Mouse (Mus musculus): ENCODE results near the gene Dcpp1. TPM values are rescaled to one million over a fixed set of nuclear protein-coding genes. Genes with fewer than 3 reads are reported as not detected.
"Not testable (repeated sequence)": the region's sequence is repeated elsewhere in the genome, so short reads cannot be mapped to it uniquely, and the experiment has no call there.

The Dcpp1 gene
- total RNA-seq (2021) (not detected), polyA plus RNA-seq (2012; rRNA removed) (not detected in 2 replicates)
- long read RNA-seq = 0 reads

GRCm38 (mm10) chr17:23880576-23880975, at the start of gene Dcpp1, which contains the start of gene Dcpp2:
Gene Dcpp1, plus strand, starts transcription at chr17:23880876.
Gene Dcpp2, plus strand, starts transcription at chr17:23880880.
- H3K79me2 ChIP-seq (replicated peaks; ENCODE audit: control insufficient read depth, insufficient read depth, low read length); H3K4me3 ChIP-seq; H3K9ac ChIP-seq (ENCODE audit: low read depth, low read length); H3K4me1 ChIP-seq (ENCODE audit: control insufficient read depth, insufficient read depth, low read length); H3K27ac ChIP-seq; DNase-seq; intact Hi-C loops (cut with DNase I); H3K27me3 ChIP-seq (ENCODE audit: control insufficient read depth, insufficient read depth, low read length); H3K36me3 ChIP-seq (ENCODE audit: control insufficient read depth, insufficient read depth, low read length): not testable (repeated sequence)
- 44% methylated on average over 4 of the region's 4 CpGs for WGBS

- Histone ChIP-seq H3K79me2 (replicated peaks; ENCODE audit: control insufficient read depth, insufficient read depth, low read length) (peaks cover 2% of the 10 kb centered on the region; the same call in 1 of the 2 replicates), H3K27me3 (ENCODE audit: control insufficient read depth, insufficient read depth, low read length) (peaks cover 1% of the 10 kb centered on the region; the same call in 1 of the 2 replicates), H3K4me1 (ENCODE audit: control insufficient read depth, insufficient read depth, low read length) (no peaks in the 10 kb centered on the region), H3K4me3 (no peak overlapping the region), H3K9ac (ENCODE audit: low read depth, low read length) (no peak overlapping the region), H3K27ac (no peak overlapping the region), H3K36me3 (ENCODE audit: control insufficient read depth, insufficient read depth, low read length) (peaks cover 10% of the 10 kb centered on the region)
- intact Hi-C loops (cut with DNase I) = no loop called here
- DNase-seq = no peak
- WGBS = 93% methylated on average over 1 of the region's 1 CpGs
- TF ChIP-seq EP300 (IDR thresholded peaks at IDR 0.05; ENCODE audit: insufficient read depth, low read depth, low read length) (no peak), POLR2A (IDR thresholded peaks at IDR 0.05; ENCODE audit: insufficient read depth, low read depth, low read length) (no peak), CTCF (IDR thresholded peaks at IDR 0.05) (no peak)
These were observed 49.5 kb upstream of the Dcpp1 start for GRCm38 (mm10) chr17:23831201-23831600.

- no peak for DNase-seq
- Histone ChIP-seq H3K79me2 (replicated peaks; ENCODE audit: control insufficient read depth, insufficient read depth, low read length) (no peaks in the 10 kb centered on the region), H3K4me1 (ENCODE audit: control insufficient read depth, insufficient read depth, low read length) (no peaks in the 10 kb centered on the region), H3K4me3 (no peak within 1 kb of the TSS), H3K27ac (no peak within 1 kb of the TSS), H3K36me3 (ENCODE audit: control insufficient read depth, insufficient read depth, low read length) (no peaks in the 10 kb centered on the region), H3K27me3 (ENCODE audit: control insufficient read depth, insufficient read depth, low read length) (peaks cover 1% of the 10 kb centered on the region; the same call in 1 of the 2 replicates), H3K9ac (ENCODE audit: low read depth, low read length) (no peak within 1 kb of the TSS)
- TF ChIP-seq POLR2A (IDR thresholded peaks at IDR 0.05; ENCODE audit: insufficient read depth, low read depth, low read length) = no peak
- TF ChIP-seq EP300 (IDR thresholded peaks at IDR 0.05; ENCODE audit: insufficient read depth, low read depth, low read length) = no peak
- TF ChIP-seq CTCF (IDR thresholded peaks at IDR 0.05) = no peak
- intact Hi-C loops (cut with DNase I) = no loop called here
- WGBS = 81% methylated on average over 8 of the region's 8 CpGs
These were observed 44.6 kb upstream of the Dcpp1 start, which contains the start of gene Prss33 for GRCm38 (mm10) chr17:23836006-23836575. Gene Prss33, minus strand, starts transcription at chr17:23836056.

GRCm38 (mm10) chr17:23841145-23841544, 39.5 kb upstream of the Dcpp1 start:
- Histone ChIP-seq H3K9ac (ENCODE audit: low read depth, low read length) (no peak overlapping the region), H3K27ac (no peak overlapping the region), H3K27me3 (ENCODE audit: control insufficient read depth, insufficient read depth, low read length) (no peaks in the 10 kb centered on the region; the same call in 1 of the 2 replicates), H3K36me3 (ENCODE audit: control insufficient read depth, insufficient read depth, low read length) (no peaks in the 10 kb centered on the region), H3K4me3 (no peak overlapping the region), H3K4me1 (ENCODE audit: control insufficient read depth, insufficient read depth, low read length) (no peaks in the 10 kb centered on the region), H3K79me2 (replicated peaks; ENCODE audit: control insufficient read depth, insufficient read depth, low read length) (no peaks in the 10 kb centered on the region)
- intact Hi-C loops (cut with DNase I) = no loop called here
- peak; percentile 28 to 56 for DNase-seq
- no peak for TF ChIP-seq POLR2A (IDR thresholded peaks at IDR 0.05; ENCODE audit: insufficient read depth, low read depth, low read length)
- no peak for TF ChIP-seq EP300 (IDR thresholded peaks at IDR 0.05; ENCODE audit: insufficient read depth, low read depth, low read length)
- peak; percentile 94 for TF ChIP-seq CTCF (IDR thresholded peaks at IDR 0.05)
- whole genome bisulfite sequencing = 31% methylated on average over 4 of the region's 4 CpGs

GRCm38 (mm10) chr17:23843141-23843811, 37.4 kb upstream of the Dcpp1 start:
- intact Hi-C loops (cut with DNase I) = loop anchor here (2.0 kb wide), 1 partner anchor 68 kb away; no protein-coding TSS in a partner anchor
- Histone ChIP-seq H3K27ac (no peak overlapping the region), H3K4me1 (ENCODE audit: control insufficient read depth, insufficient read depth, low read length) (no peaks in the 10 kb centered on the region), H3K79me2 (replicated peaks; ENCODE audit: control insufficient read depth, insufficient read depth, low read length) (no peaks in the 10 kb centered on the region), H3K9ac (ENCODE audit: low read depth, low read length) (no peak overlapping the region), H3K4me3 (no peak overlapping the region), H3K27me3 (ENCODE audit: control insufficient read depth, insufficient read depth, low read length) (no peaks in the 10 kb centered on the region; the same call in 1 of the 2 replicates), H3K36me3 (ENCODE audit: control insufficient read depth, insufficient read depth, low read length) (no peaks in the 10 kb centered on the region)
- TF ChIP-seq CTCF (IDR thresholded peaks at IDR 0.05) = peak; percentile 36
- no peak for TF ChIP-seq EP300 (IDR thresholded peaks at IDR 0.05; ENCODE audit: insufficient read depth, low read depth, low read length)
- no peak for TF ChIP-seq POLR2A (IDR thresholded peaks at IDR 0.05; ENCODE audit: insufficient read depth, low read depth, low read length)
- 52% methylated on average over 23 of the region's 23 CpGs for WGBS
- DNase-seq = no peak

- H3K9ac ChIP-seq (ENCODE audit: low read depth, low read length) = no peak within 1 kb of the TSS
These were observed 36.8 kb upstream of the Dcpp1 start, which contains the start of the genes Prss32 and Prss41 for GRCm38 (mm10) chr17:23843812-23844273. Gene Prss32, plus strand, starts transcription at chr17:23843855. Gene Prss41, minus strand, starts transcription at chr17:23844172.

More at GRCm38 (mm10) chr17:23843812-23844273, 36.8 kb upstream of the Dcpp1 start, which contains the start of the genes Prss32 and Prss41:
- WGBS = 23% methylated on average over 19 of the region's 19 CpGs
- intact Hi-C loops (cut with DNase I) = loop anchor here (2.0 kb wide), 2 partner anchors 69 to 95 kb away; no protein-coding TSS in a partner anchor
- TF ChIP-seq CTCF (IDR thresholded peaks at IDR 0.05) (peak; percentile 76), EP300 (IDR thresholded peaks at IDR 0.05; ENCODE audit: insufficient read depth, low read depth, low read length) (no peak), POLR2A (IDR thresholded peaks at IDR 0.05; ENCODE audit: insufficient read depth, low read depth, low read length) (no peak)
- H3K4me3 ChIP-seq = no peak within 1 kb of the TSS
- no peaks in the 10 kb centered on the region for H3K79me2 ChIP-seq (replicated peaks; ENCODE audit: control insufficient read depth, insufficient read depth, low read length)
- H3K27ac ChIP-seq = no peak within 1 kb of the TSS
- no peaks in the 10 kb centered on the region for H3K4me1 ChIP-seq (ENCODE audit: control insufficient read depth, insufficient read depth, low read length)
- no peaks in the 10 kb centered on the region; the same call in 1 of the 2 replicates for H3K27me3 ChIP-seq (ENCODE audit: control insufficient read depth, insufficient read depth, low read length)
- no peaks in the 10 kb centered on the region for H3K36me3 ChIP-seq (ENCODE audit: control insufficient read depth, insufficient read depth, low read length)
- DNase-seq = peak; percentile 42 to 46
